Mouse (Mus musculus): ENCODE measurements around the gene Rasa3.
A peak's percentile ranks its signal among the peaks of the same experiment; 100 is the strongest.

Rasa3 gene

DNA sequence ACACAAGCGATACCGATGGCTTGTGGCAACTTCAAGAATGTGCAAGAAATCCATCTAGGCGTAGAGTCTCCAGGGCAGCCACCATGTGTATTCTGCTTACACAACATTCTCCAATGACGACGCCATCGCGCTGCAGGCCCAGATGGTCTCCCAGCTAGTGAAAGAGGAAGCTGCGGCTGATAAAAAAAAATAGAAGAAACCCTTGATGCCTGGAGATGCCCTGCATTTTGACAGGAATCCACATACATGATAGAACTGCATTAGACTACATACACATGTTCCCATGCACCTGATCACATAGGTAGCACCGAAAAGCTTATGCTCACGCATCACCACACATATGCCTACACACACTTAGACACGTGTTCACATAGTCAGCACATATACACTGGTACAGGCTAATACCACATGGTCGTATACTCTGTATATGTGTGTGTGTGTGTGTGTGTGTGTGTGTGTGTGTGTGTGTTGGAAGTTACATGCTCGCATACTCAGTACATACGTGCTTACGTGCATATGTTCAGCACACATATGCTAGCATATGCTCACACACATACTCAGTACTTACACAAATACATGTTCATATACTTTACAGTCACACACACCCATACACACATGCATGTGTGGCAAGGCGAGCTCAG is 8.4 kb upstream of the Rasa3 start:
- peak; percentile 39 for DNase-seq (ENCODE audit: low spot score)

DNA sequence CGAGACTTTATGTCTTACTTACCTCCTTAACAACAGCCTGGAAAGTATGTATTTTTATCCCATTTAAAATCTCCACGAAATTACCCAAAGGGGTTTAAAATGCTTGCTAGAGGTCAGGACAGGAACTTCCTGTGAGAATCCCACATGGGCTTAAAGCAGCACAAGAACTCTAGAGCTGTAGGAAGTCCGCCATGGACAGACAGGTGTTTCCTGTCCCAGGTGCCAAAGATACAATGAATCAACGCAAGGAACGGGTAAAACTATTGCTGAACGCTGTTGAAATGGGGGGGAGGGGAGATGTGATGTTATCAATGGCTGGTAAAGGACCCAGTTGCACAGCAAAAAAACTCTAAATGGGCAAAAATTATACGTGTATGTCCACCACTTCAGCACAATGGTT is 6.7 kb upstream of the Rasa3 start:
- DNase-seq (ENCODE audit: low spot score) = no peak

DNA sequence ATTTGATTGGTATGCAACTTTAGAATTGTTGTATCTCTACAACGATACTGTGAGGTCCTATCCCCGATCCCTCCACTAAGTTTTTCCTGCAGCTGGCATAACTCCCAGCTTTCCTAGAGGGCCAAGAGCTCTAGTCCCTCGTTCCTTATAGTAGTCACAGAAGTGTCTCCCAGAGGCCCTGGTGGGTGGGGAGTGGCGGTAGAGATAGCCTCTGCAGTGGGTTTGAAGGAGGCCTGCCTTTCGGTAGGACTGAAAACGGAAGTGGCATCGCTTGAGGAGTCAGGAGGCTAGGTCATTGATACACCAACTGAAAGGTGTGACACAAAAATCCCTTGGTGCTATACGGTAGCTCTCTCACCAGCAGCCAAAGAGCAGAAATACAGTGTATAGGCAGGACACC is 779 bp upstream of the Rasa3 start:
- no peak for DNase-seq (ENCODE audit: low spot score)

DNA sequence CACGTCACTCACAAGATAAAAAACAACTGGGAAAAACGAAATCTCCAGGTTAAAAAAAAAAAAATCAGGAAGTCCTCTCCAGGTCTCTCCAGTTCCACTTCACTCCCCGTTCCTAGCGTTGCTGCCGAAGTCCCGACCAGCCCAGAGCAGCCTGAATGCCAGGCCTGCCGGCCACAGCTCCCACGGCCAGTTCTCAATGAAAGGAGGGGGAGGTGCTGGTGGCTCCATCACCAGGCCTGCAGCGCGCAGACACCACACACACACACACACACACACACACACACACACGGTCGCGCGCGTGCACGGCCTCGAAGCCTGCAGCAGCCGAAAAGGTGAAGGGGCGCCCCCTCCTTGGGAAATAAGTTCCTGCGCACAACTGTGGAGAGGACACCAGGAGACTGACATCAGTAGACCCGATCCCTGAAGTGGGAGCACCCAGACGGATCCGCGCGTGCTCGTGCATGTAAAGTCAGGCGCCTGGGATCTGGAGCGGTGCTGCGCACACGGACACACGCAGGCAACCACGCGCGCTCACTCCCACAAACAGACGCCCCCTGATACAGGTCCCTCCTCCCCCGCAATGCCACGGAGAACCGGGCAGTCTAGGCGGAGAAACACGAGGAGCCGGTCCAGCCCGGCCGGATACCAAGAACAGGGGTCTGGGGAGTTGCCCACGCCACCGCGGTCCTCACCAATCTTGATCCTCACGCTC is 546 bp downstream of the Rasa3 start:
- peak; percentile 38 for DNase-seq (ENCODE audit: low spot score)

DNA sequence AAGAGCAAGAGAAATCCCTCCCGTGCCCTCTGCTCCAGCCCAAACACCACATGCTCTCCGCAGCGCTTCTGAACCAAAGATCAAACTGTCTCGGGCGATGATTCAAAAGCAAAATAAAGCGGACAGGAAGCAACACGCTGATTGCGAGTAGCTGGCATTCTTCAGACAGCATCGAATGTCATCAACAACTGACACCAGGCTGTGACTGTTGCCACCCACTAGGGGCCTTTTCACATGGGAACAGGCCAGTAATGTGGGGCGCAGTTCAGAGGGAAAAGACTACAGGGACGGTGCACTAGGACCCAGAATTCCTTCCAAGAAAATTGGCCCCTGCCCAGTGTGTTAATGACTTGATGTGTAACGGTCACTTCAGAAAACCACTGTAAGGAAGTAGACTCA is 1.1 kb downstream of the Rasa3 start:
- peak; percentile 52 for DNase-seq (ENCODE audit: low spot score)

DNA sequence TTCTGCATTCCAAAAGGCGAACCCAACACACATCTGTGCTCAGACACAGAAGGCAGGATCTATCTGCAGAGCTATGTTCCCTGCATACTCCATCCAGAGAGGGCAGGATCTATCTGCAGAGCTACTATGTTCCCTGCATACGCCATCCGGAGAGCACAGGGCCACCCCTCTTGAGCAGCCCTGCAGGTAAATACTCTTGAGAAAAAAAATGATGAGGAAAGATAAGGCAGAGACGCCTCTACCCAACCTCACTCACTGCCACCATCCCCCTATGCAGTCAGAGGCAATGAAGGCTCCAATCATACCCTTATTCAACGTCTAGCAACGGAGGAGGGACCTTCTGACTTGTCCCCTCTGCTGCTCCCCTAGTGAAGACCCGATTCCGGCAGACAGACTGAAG is 1.9 kb downstream of the Rasa3 start:
- no peak for DNase-seq (ENCODE audit: low spot score)

DNA sequence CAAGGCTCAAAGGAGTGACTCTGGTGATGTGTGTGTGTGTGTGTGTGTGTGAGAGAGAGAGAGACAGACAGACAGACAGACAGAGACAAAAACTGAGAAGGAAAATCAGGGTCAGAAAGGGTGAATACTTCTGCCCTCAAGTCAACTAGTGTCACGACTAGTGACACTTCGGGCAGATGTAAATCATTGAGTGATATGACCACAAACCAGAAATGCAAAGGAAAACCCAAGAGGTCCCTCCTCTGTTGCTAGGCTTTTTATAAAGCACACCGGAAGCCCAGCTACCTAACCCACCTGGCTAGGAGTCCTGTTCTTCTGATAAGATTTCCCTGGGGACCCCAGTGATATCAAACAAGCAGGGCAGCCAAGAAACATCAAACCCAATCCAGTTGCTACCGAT is 2.3 kb downstream of the Rasa3 start:
- no peak for DNase-seq (ENCODE audit: low spot score)

DNA sequence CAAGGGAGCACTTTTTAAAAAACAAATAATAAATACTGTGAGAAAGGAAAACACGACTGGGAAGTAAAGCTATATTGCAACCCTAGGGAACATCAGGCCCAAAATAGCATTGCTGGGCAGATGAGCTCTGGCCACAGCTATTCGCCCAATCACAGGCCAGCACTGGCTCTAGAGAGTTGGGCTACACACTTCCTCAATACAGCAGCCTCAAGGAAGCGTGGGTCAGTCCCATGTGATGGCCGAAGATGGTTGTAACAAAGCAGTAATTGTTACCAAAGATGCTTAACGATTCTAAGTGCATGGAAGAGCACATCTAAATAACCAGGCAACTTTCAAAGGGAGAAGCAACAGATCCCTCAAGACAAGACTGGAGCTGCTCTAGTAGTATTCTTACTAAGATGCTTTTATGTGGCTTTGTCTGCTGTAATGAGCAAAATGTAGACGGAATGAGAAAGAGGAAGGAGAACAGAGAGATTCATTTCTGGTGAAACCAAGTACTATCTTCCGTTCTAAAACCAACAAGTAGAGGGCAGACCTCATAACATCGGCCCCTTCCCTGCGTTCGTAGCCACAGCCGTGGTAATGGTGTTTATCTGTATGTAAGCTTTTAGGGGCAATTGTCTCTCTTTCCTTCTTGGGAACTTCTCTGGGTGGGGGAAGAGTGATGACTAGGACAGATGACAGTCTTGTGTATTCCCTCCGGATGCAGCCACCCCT is 3.0 kb downstream of the Rasa3 start:
- no peak for DNase-seq (ENCODE audit: low spot score)

DNA sequence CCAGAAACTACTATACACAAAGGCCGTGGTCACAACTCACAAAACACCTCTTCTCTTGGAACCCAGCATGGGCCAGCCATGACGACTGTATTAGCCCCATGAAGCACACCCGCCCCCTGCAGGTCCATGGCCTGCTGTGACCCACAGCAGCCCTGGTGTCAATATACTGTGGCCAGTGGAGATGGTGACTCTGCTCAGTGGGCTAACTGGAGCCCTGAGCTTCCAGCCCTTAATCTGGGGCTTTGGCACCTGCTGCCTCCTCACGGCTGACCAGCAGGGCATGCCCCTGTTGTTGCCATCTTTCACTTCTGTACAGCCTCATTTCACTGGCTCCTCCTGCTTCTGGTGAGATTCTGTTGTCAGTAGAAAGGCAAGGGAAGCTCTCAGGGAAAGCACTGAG is 4.2 kb downstream of the Rasa3 start:
- DNase-seq (ENCODE audit: low spot score) = no peak

DNA sequence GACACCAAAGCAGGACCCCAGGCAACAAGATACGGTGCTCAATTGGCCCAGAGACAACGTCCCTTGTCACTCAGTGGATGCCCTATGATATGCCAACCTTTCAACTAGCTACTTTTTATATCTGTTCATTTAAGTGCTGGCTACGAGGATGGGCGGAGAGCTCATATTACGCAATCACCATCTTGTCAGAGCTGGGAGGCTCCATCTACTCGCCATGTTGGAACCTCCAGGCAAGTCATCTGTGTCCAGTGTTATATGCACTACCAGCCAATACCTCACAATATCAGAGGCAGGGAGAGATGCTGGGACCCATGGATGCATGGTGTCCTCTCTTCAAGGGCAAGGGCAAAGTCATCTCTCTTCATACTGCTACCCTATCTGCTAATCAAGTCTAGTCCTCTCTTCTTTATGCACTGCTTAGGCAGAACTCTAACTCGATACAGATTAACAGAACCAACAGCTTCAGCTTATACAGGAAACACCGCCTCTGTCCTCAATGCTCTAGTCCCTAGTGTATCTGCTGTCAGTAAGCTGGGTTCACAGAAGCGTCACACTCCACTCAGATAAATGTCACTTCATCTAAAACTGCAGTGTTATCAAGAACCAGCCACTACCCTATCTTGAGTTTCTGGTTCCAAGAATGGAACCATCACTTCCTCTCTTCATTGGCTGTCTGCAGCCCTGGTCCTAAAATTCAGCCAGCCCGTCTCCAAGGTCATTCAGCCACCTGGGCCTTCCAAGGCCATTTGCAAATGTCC is 6.0 kb downstream of the Rasa3 start:
- no peak for DNase-seq (ENCODE audit: low spot score)

DNA sequence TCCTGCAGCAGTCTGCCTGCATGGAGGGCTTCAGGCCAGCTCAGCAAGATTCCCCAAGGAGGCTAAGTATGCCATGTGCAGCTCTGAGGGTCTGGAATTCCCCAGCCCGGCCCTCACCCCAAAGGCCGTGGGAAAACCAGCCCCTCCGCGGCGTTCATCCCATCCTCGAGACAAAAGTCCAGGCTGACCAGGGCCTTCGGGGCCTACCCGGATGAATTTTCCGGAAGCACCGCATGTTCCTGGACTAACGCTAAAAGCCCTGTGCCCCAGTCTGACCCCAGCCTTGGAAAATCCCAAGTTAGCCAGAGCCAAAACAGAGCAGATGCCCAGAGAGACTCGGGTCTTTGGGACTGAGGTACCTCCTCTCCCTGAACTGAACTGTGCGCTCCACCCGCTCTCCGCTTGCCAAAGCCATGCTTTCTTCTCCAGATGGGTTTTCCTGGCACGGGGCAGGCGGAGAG is 7.4 kb downstream of the Rasa3 start:
- no peak for DNase-seq (ENCODE audit: low spot score)

DNA sequence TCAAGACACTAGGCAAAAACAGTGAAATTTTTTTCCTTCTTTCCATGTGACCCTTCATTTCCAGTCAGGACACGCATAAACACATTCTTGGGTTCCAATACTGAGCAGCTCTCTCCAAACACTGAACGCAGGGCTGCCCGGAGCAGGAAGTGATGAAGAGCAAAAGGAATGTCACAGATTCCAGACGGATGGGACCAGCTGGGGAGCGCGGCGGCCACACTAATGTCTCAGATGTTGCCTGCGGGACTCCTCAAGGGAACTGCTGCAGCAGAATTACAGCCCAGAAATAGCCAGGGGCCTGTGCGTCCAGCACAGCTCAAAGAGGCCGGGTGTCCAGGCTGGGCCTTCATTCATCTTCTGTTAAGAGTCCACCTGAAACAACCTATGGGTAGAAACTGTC is 9.0 kb downstream of the Rasa3 start:
- DNase-seq (ENCODE audit: low spot score) = no peak

DNA sequence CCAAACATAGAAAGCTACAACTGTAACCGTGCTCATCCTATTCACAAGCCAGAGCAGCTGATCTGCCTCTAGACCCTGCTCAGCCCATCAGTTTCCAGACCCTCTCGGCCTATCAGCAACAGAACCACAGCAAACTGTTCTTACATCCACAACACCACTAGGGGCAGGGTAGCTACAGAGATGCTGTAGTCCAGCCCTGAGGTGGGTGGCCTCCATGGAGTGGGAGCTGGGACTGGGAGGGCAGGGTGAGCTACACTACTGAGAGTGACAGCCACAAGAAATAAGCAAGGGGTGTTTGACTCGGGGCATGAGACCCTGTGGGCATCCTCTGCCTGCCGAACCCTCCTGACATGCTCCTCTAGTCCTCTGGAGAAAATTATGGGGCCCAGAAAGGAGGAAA is 9.5 kb downstream of the Rasa3 start:
- no peak for DNase-seq (ENCODE audit: low spot score)

DNA sequence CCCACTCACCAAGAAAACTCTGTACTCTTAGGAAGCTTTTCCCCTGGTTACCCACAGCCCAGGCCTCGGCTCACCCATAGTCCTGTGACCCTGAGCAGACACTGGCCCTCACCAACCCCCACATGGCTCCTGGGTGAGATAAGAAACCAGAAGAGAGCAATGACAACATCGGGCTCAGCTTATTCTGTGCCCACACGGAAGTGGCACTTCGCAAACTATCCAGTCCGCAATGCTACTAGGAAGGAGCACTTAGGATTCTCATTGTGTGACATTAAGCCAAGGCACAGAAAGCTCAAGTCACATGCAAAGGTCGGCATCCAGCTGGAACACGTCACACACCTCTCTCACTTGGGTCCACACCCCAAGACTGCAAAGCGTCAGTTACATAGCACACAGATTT is 11.5 kb downstream of the Rasa3 start:
- DNase-seq (ENCODE audit: low spot score) = no peak

DNA sequence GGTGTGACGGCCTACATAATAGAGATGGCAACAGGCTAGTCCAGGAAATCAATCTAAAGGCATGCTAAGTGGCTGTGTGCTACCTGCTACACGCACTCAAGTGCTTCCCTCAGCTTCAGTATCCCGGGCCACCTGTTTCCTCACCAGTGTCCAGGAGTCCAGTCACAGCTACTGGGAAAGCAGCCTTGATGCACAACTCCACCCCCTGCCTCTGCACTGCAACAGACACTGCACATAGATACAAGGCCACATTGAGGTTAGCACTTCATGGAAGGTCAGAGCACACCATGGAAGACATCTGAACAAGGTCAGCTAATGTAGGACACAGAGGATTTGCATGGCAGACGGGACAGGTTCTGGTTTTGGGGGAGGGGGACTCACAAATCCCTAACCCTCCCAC is 11.9 kb downstream of the Rasa3 start:
- no peak for DNase-seq (ENCODE audit: low spot score)

DNA sequence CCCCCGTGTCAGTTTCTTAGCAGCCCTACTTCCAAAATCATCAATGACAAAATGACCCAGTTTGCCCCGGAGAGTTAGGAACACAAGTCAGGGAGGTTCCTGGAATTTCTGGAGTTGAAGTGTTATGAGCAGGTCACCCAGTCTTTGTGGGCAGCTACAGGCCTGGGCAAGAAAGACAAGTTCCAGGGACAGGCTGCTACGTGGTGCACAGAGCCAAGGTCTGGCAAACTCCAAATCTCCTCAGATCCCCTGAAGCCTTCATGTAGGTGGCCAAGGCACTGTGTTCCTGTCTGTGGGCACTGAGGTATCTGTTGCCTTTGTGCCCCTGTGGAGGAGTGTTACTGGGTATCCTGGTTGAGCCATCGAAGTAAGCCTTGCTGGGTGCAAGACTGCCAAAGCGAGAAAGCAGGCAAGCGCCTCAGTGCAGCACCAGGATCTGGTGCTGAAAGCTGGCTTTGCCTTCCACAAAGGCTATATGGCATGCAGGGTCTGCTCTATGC is 12.6 kb downstream of the Rasa3 start:
- DNase-seq (ENCODE audit: low spot score) = no peak

DNA sequence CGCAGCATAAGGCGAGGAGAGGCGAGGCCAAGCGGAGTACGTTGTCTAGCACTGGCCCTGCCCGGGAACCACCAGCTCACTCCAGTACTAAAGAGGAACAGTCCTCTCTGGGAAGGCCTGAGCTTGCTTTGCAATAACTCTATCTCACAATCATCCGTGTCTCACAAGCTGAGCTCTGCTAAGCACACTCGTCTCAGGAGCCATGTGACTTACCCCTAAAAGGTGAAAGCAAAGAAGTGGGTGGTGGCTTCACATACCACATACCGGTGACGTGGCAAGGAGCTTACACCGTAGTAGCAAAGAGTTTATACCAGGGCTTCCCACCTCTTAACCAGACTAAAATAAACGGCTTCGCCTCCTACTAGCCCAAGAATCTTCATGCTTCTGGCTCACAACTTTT is 17.1 kb downstream of the Rasa3 start:
- DNase-seq (ENCODE audit: low spot score) = no peak

DNA sequence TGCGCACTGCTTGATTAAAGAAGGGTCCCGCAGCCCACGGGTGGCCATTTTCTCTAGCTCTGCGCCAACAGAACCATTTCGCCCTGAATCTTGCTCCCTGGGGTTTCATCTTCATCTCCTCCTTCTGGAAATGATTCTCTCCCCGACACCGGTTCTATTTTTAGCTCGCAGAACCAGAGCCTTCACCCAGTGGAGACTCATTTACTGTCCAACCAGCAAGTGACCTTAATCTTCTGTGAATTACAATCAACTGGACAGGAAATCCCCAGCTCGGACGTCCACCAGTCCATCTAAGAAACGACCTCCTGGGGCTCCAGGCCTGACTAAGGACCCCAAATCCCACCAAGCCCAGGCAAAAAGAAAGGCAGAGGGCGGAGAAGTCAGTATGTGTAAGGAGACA is 19.9 kb downstream of the Rasa3 start:
- no peak for DNase-seq (ENCODE audit: low spot score)

DNA sequence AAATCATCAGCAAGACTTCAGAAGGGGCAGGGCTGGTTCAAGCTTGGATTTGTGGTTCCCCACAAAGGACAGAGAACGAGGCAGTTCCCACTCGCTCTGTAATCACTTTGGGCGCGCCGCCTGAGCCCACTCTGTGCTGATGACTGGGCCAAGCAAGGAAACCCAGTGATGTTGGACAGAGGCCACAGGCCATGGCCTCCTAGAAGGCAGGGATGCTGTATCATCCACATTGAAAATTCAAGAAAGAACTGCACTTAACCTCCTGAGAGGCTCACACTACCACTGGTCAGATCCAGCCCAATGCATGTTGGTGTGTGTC is 22.4 kb downstream of the Rasa3 start:
- DNase-seq (ENCODE audit: low spot score) = no peak

DNA sequence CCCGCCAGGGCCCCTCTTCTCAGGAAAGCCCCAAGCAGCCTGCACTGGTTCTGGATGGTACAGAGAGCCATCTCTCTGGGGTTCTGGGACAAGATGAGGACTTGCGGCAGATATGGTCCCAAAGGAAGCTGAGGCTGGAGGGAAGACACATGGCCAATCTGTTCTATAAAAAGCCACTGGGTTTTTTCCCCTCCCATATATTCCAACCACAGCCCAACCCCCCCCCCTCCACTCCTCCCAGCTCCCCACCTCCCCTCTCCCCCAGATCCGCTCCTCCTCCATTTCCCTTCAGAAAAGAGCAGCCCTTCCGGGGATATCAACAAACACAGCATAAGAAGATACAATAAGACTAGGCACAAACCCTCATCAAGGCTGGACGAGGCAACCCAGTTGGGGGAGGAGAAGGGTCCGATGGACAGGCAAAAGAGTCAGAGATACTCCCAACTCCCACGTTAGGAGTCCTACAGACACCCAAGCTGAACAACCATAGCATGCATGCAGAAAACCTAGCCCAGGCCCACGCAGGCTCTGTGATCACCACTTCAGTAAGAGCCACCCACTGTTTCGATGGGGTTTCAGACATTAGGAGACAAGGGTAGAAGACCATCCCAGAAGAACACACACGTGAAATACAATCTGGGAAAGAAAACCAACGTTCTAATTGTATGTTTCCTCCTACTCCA is 22.9 kb downstream of the Rasa3 start:
- DNase-seq (ENCODE audit: low spot score) = no peak

DNA sequence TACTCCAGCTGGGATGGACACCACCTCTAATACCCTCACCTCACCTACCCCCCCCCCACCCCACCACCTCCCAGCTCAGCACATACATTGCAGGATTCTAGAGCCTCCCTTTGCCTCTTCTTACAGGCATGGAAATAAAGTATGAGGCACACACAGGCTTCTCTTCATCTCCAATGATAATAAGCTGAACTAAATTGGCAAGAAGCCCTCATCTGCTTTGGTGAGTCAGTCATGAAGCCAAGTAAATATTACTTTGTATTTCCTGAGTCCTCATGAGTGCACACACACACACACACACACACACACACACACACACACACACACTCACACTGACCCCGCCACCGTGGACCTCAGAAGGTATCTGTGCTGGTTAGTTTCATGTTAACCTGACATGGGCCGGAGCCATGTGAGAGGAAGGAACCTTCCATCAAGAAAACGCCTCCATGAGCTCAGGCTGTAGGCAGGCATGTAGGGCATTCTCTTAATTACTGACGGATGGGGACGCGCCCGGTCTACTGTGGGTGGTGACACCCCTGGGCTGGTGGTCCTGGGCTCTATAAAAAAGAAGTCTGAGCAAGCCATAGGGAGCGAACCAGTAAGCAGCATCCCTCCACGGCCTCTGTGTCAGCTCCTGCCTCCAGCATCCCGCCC is 26.7 kb downstream of the Rasa3 start:
- DNase-seq (ENCODE audit: low spot score) = no peak

DNA sequence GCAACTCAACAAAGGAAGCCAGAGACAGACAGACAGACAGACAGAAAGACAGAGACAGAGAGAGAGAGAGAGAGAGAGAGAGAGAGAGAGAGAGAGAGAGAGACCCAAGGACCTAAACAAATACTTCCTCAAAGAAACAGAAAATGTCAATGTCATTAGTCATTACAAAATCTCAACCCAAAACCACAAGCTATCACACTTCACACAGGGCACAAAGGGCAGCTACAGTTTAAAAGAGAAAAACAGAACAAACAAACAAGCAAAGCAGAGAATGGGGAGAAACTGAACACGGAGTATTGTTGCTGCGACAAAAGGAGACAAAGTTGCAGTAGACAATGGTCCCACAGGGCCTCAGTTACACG is 28.3 kb downstream of the Rasa3 start:
- DNase-seq (ENCODE audit: low spot score) = no peak
